Mouse (Mus musculus) MEL (cell line): ENCODE measurements around the gene Zscan5b. TPM values are rescaled to one million over a fixed set of nuclear protein-coding genes. Genes with fewer than 3 reads are reported as not detected.

Experiments
- DNase-seq: peaks from one replicate; pipeline ENCODE4 v3.0.0; 2011; ENCODE audit warnings: low read depth, low spot score
- H3K27ac ChIP-seq: 2 replicates; pipeline ENCODE4 v1.5.1; 2012; ENCODE audit warnings: low read depth, mild to moderate bottlenecking, control low read depth, low read length, moderate library complexity; ENCODE audit not compliant: control insufficient read depth
- H3K27me3 ChIP-seq, 2 experiments: fragments of 150-350 bp in 1 of 2; sonication (generic) in 1 of 2; 2 replicates each; pipeline ENCODE4 v1.6.1; 2012; ENCODE audit warnings: low read length in 2 of 2, mild to moderate bottlenecking in 2 of 2, improper control_type of control experiment in 1 of 2, moderate library complexity in 1 of 2; ENCODE audit not compliant: insufficient read depth in 2 of 2, control insufficient read depth in 1 of 2
- H3K36me3 ChIP-seq, 2 experiments: 2 replicates each; pipeline ENCODE4 v1.6.1; 2012 to 2014; ENCODE audit warnings: low read length in 2 of 2, improper control_type of control experiment in 1 of 2, inconsistent platforms in 1 of 2, mild to moderate bottlenecking in 1 of 2; ENCODE audit not compliant: insufficient read depth in 2 of 2, control insufficient read depth in 1 of 2
- H3K4me1 ChIP-seq, 2 experiments: fragments of 150-350 bp in 1 of 2; sonication (generic) in 1 of 2; 2 replicates each; pipeline ENCODE4 v1.6.1; 2012; ENCODE audit warnings: low read length in 2 of 2, improper control_type of control experiment in 1 of 2, mild to moderate bottlenecking in 1 of 2; ENCODE audit not compliant: insufficient read depth in 2 of 2, control insufficient read depth in 1 of 2
- H3K4me3 ChIP-seq, 2 experiments: fragments of 150-350 bp in 1 of 2; sonication (generic) in 1 of 2; 2 replicates each; pipeline ENCODE4 v1.5.1; 2012; ENCODE audit warnings: low read depth in 2 of 2, low read length in 2 of 2, mild to moderate bottlenecking in 2 of 2, moderate library complexity in 2 of 2, control low read depth in 1 of 2, improper control_type of control experiment in 1 of 2; ENCODE audit not compliant: control insufficient read depth in 1 of 2, insufficient read depth in 1 of 2
- H3K79me2 ChIP-seq: 2 replicates; pipeline ENCODE4 v1.6.1; 2012; ENCODE audit warnings: mild to moderate bottlenecking, low read length, moderate library complexity; ENCODE audit not compliant: control insufficient read depth, poor library complexity, insufficient read depth
- H3K9ac ChIP-seq: 2 replicates; pipeline ENCODE4 v1.6.1; 2012; ENCODE audit warnings: low read depth, mild to moderate bottlenecking, control low read depth, low read length, moderate library complexity; ENCODE audit not compliant: control insufficient read depth, poor library complexity, severe bottlenecking
- H3K9me3 ChIP-seq: fragments of 150-350 bp; sonication (generic); replicated peaks from 2 replicates; pipeline ENCODE4 v1.6.1; 2012; ENCODE audit warnings: mild to moderate bottlenecking, low read length, improper control_type of control experiment, moderate library complexity; ENCODE audit not compliant: insufficient read depth
- BHLHE40 ChIP-seq: IDR thresholded peaks from 2 replicates; pipeline ENCODE4 v1.6.1; 2012; ENCODE audit warnings: low read depth, mild to moderate bottlenecking, inconsistent platforms, low read length, improper control_type of control experiment, borderline replicate concordance
- CHD2 ChIP-seq: IDR thresholded peaks from 2 replicates; pipeline ENCODE4 v1.6.1; 2011; ENCODE audit warnings: low read length, improper control_type of control experiment
- CTCF ChIP-seq, 3 experiments: IDR thresholded peaks in 2 of 3; conservative IDR thresholded peaks in 1 of 3; 2 replicates each; pipeline ENCODE4 v1.5.1; 2011 to 2012; ENCODE audit warnings: low read length in 3 of 3, low read depth in 2 of 3, mild to moderate bottlenecking in 2 of 3, improper control_type of control experiment in 1 of 3, inconsistent platforms in 1 of 3, mixed read lengths in 1 of 3, moderate library complexity in 1 of 3; ENCODE audit not compliant: control insufficient read depth in 1 of 3, insufficient read depth in 1 of 3, poor library complexity in 1 of 3, severe bottlenecking in 1 of 3
- EP300 ChIP-seq, 2 experiments: IDR thresholded peaks; 2 replicates each; pipeline ENCODE4 v1.6.1; 2011; ENCODE audit warnings: improper control_type of control experiment in 2 of 2, low read length in 2 of 2, low read depth in 1 of 2, mild to moderate bottlenecking in 1 of 2
- ETS1 ChIP-seq: IDR thresholded peaks from 2 replicates; pipeline ENCODE4 v1.6.1; 2012; ENCODE audit warnings: low read depth, mild to moderate bottlenecking, inconsistent platforms, low read length, improper control_type of control experiment, moderate library complexity
- GATA1 ChIP-seq: IDR thresholded peaks from 2 replicates; pipeline ENCODE4 v1.6.1; 2011; ENCODE audit warnings: low read depth, low read length, improper control_type of control experiment
- HCFC1 ChIP-seq: IDR thresholded peaks from 2 replicates; pipeline ENCODE4 v1.6.1; 2012; ENCODE audit warnings: low read depth, mild to moderate bottlenecking, inconsistent platforms, low read length, improper control_type of control experiment, moderate library complexity
- KAT2A ChIP-seq: conservative IDR thresholded peaks from 2 replicates; pipeline ENCODE4 v1.6.1; 2012; ENCODE audit warnings: low read depth, low read length, improper control_type of control experiment, inconsistent platforms
- MAX ChIP-seq: IDR thresholded peaks from 2 replicates; pipeline ENCODE4 v1.6.1; 2011; ENCODE audit warnings: low read length, improper control_type of control experiment
- MXI1 ChIP-seq: IDR thresholded peaks from 2 replicates; pipeline ENCODE4 v1.6.1; 2011; ENCODE audit warnings: mild to moderate bottlenecking, low read depth, low read length, improper control_type of control experiment
- MYB ChIP-seq: IDR thresholded peaks from 2 replicates; pipeline ENCODE4 v1.6.1; 2011; ENCODE audit warnings: mild to moderate bottlenecking, low read depth, low read length, improper control_type of control experiment
- MYC ChIP-seq: IDR thresholded peaks from 2 replicates; pipeline ENCODE4 v1.6.1; 2011; ENCODE audit warnings: low read depth, mild to moderate bottlenecking, low read length, improper control_type of control experiment, moderate library complexity
- NRF1 ChIP-seq: IDR thresholded peaks from 2 replicates; pipeline ENCODE4 v1.6.1; 2014; ENCODE audit warnings: low read depth, mild to moderate bottlenecking, inconsistent platforms, low read length, improper control_type of control experiment, moderate library complexity; ENCODE audit not compliant: poor library complexity, insufficient read depth, severe bottlenecking
- POLR2AphosphoS2 ChIP-seq: IDR thresholded peaks from 2 replicates; pipeline ENCODE4 v1.6.1; 2011; ENCODE audit warnings: low read length, improper control_type of control experiment
- SMC3 ChIP-seq: IDR thresholded peaks from 2 replicates; pipeline ENCODE4 v1.6.1; 2011; ENCODE audit warnings: low read depth, low read length, improper control_type of control experiment
- TAL1 ChIP-seq: IDR thresholded peaks from 2 replicates; pipeline ENCODE4 v1.6.1; 2012; ENCODE audit warnings: mild to moderate bottlenecking, inconsistent platforms, low read length, moderate library complexity, mixed read lengths
- TBP ChIP-seq: IDR thresholded peaks from 2 replicates; pipeline ENCODE4 v1.8.0; 2011; ENCODE audit warnings: low read depth, low read length, improper control_type of control experiment
- UBTF ChIP-seq: IDR thresholded peaks from 2 replicates; pipeline ENCODE4 v1.6.1; 2012; ENCODE audit warnings: low read depth, mild to moderate bottlenecking, inconsistent platforms, low read length, improper control_type of control experiment, moderate library complexity, borderline replicate concordance; ENCODE audit not compliant: insufficient read depth
- ZMIZ1 ChIP-seq: IDR thresholded peaks from 2 replicates; pipeline ENCODE4 v1.6.1; 2012; ENCODE audit warnings: low read depth, mild to moderate bottlenecking, inconsistent platforms, low read length, improper control_type of control experiment, moderate library complexity
- polyA plus RNA-seq, 2 experiments: library from polyadenylated mRNA; stranded (reverse) in 1 of 2; unstranded in 1 of 2; fragments of >175 nt in 1 of 2; fragments of >200 nt in 1 of 2; gene quantifications; 2 replicates each; pipeline versions ENCODE4 v1.2.1 to v1.2.4; 2012; ENCODE audit warnings: low replicate concordance in 2 of 2, low read depth in 1 of 2; ENCODE audit not compliant: insufficient read length in 2 of 2, insufficient read depth in 1 of 2, missing spikeins in 1 of 2
- total RNA-seq: library from RNA; depleted of rRNA; stranded (reverse); fragments of 300-350 nt; gene quantifications from 2 replicates; pipeline ENCODE4 v1.2.3, GENCODE M21; 2012

The Zscan5b gene
- total and polyA plus RNA-seq, 3 experiments: not detected

DNA sequence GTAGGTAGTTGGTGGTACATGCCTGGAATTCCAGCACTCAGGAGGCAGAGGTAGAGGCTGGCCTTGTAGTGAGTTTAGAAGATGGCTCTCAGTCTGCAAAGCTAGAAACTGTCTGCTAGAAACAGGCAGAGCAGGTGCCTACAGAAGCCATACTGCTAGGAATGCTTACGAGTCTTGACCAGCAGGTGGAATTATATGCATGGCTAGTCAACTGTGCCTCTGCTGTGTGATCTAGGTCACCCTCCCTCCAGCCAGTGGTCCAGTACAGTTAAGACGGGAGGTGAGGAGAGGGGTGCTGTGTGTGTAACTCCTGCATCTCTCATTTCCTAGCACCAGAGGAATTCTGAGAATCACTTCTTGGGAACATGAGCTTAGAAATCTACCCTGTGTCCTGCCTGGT, 35.3 kb upstream of the Zscan5b start:
- Histone ChIP-seq H3K36me3 (no peaks in the 10 kb centered on the region), H3K79me2 (no peaks in the 10 kb centered on the region), H3K4me1 (no peaks in the 10 kb centered on the region; a peak in 1 of 4 replicates), H3K27me3 (no peaks in the 10 kb centered on the region), H3K9me3 (no peaks in the 10 kb centered on the region), H3K27ac (no peak overlapping the region), H3K4me3 (no peak overlapping the region), H3K9ac (no peak overlapping the region)
- no peak for TF ChIP-seq MXI1
- TF ChIP-seq ZMIZ1: no peak
- no peak for TF ChIP-seq CHD2
- TF ChIP-seq KAT2A: no peak
- no peak for TF ChIP-seq EP300 (IDR thresholded peaks at IDR 0.05; ENCODE audit: low read depth in 1 of 2, low read length in 2 of 2)
- TF ChIP-seq TBP: no peak
- no peak for TF ChIP-seq POLR2AphosphoS2
- no peak for TF ChIP-seq TAL1
- TF ChIP-seq UBTF: no peak
- no peak for TF ChIP-seq MYC
- TF ChIP-seq MYB: no peak
- TF ChIP-seq SMC3: no peak
- no peak for TF ChIP-seq GATA1
- TF ChIP-seq BHLHE40: no peak
- TF ChIP-seq MAX: no peak
- no peak for TF ChIP-seq HCFC1
- DNase-seq: no peak

DNA sequence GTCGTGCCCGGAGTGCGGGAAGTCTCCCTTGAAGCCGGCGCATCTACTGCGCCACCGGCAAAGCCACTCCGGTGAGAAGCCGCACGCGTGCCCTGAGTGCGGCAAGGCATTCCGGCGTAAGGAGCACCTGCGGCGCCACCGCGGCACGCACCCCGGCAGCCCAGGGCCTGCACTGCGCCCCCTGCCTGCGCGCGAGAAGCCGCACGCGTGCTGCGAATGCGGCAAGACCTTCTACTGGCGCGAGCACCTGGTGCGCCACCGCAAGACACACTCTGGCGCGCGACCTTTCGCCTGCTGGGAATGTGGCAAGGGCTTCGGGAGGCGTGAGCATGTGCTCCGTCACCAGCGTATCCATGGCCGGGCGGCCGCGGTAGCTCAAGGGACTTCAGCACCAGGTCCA, 32.5 kb upstream of the Zscan5b start:
- Histone ChIP-seq H3K9me3 (no peaks in the 10 kb centered on the region), H3K27me3 (no peaks in the 10 kb centered on the region), H3K36me3 (no peaks in the 10 kb centered on the region), H3K4me3 (no peak overlapping the region), H3K79me2 (no peaks in the 10 kb centered on the region), H3K4me1 (no peaks in the 10 kb centered on the region), H3K27ac (no peak overlapping the region), H3K9ac (no peak overlapping the region)
- no peak for TF ChIP-seq ETS1
- peak in 1 of 3 experiments; percentile 16; a peak in 1 of 6 replicates for TF ChIP-seq CTCF (IDR thresholded peaks at IDR 0.05 in 2 of 3, conservative IDR thresholded peaks at IDR 0.05 in 1 of 3; ENCODE audit: control insufficient read depth in 1 of 3, insufficient read depth in 1 of 3, low read depth in 2 of 3, low read length in 3 of 3, poor library complexity in 1 of 3, severe bottlenecking in 1 of 3)
- TF ChIP-seq ZMIZ1: no peak
- TF ChIP-seq BHLHE40: no peak
- no peak for TF ChIP-seq NRF1
- DNase-seq: no peak
